Mouse (Mus musculus): ENCODE results near the gene Ptpn12. TPM values are rescaled to one million over a fixed set of nuclear protein-coding genes. Genes with fewer than 3 reads are reported as not detected.

The Ptpn12 gene
- 5.0 and 6.7 TPM in 2 replicates for polyA plus RNA-seq (2021; fragmentation: Nextera tagmentation)
- long read RNA-seq, experiment 1, partial matches to known transcripts: 11 of 15 reads
- long read RNA-seq, experiment 1, other reads (novel, unspliced or antisense): 4 of 15 reads
- long read RNA-seq, experiment 2, transcript Ptpn12-201 (18 exons, 3,280 nt): major isoform, 8 of 29 reads
- long read RNA-seq, experiment 2, partial matches to known transcripts: 9 of 29 reads
- long read RNA-seq, experiment 2, other reads (novel, unspliced or antisense): 12 of 29 reads

GRCm38 (mm10) chr5:21055820-21056531 is at the start of gene Ptpn12:
TSS of gene Ptpn12 (minus strand) at chr5:21055911.

GRCm38 (mm10) chr5:20956298-20956697 is 99.4 kb downstream of the Ptpn12 start, which contains the start of gene Rsbn1l:
TSS of gene Rsbn1l (minus strand) at chr5:20956398.

Other genes starting within 250 kb of the Ptpn12 start
- gene Phtf2, start 173.8 kb downstream of the Ptpn12 start, polyA plus RNA-seq (2021; fragmentation: Nextera tagmentation): 1.8 and 2.8 TPM in 2 replicates
- 68.6 and 69.4 TPM in 2 replicates for gene Tmem60, start 173.7 kb downstream of the Ptpn12 start, polyA plus RNA-seq (2021; fragmentation: Nextera tagmentation)
- gene Rsbn1l, start 99.5 kb downstream of the Ptpn12 start, polyA plus RNA-seq (2021; fragmentation: Nextera tagmentation): 4.2 and 4.6 TPM in 2 replicates
- gene Gsap, start 130.3 kb upstream of the Ptpn12 start, polyA plus RNA-seq (2021; fragmentation: Nextera tagmentation): 2.5 and 3.8 TPM in 2 replicates